Mouse (Mus musculus) intestine, embryonic 15.5 days (tissue): ENCODE results near the gene Ptprn2. TPM values are rescaled to one million over a fixed set of nuclear protein-coding genes. Genes with fewer than 3 reads are reported as not detected.

ENCODE experiments used
- ATAC-seq: fragments of 200-750 bp; cut with Nextera tagmentation; 2 replicates; pipeline ENCODE4 v1.8.0; 2017; ENCODE audit warnings: moderate TSS enrichment, moderate library complexity
- H3K27ac ChIP-seq: fragments of 300-500 bp; sonication (generic); 2 replicates; pipeline ENCODE4 v1.5.1; 2015; ENCODE audit warnings: mild to moderate bottlenecking, inconsistent platforms
- H3K27me3 ChIP-seq: fragments of 300-500 bp; sonication (generic); replicated peaks from 2 replicates; pipeline ENCODE4 v1.6.1; 2015; ENCODE audit warnings: inconsistent platforms
- H3K36me3 ChIP-seq: fragments of 300-500 bp; sonication (generic); 2 replicates; pipeline ENCODE4 v1.6.1; 2015; ENCODE audit warnings: inconsistent platforms
- H3K4me1 ChIP-seq: fragments of 300-500 bp; sonication (generic); replicated peaks from 2 replicates; pipeline ENCODE4 v1.6.1; 2015; ENCODE audit warnings: inconsistent platforms
- H3K4me2 ChIP-seq: fragments of 300-500 bp; sonication (generic); replicated peaks from 2 replicates; pipeline ENCODE4 v1.6.1; 2015; ENCODE audit warnings: mild to moderate bottlenecking, inconsistent platforms
- H3K4me3 ChIP-seq: fragments of 300-500 bp; sonication (generic); replicated peaks from 2 replicates; pipeline ENCODE4 v1.5.1; 2015; ENCODE audit warnings: inconsistent platforms
- H3K9ac ChIP-seq: fragments of 300-500 bp; sonication (generic); 2 replicates; pipeline ENCODE4 v1.6.1; 2015; ENCODE audit warnings: inconsistent platforms
- H3K9me3 ChIP-seq: fragments of 300-500 bp; sonication (generic); 2 replicates; pipeline ENCODE4 v1.6.1; 2016; ENCODE audit warnings: inconsistent platforms
- WGBS: fragments of 180-500 bp; shearing (Covaris S2); methylation state at CpG from one replicate; pipeline ENCODE4 v1.1.7; 2015; 5-methylcytosine and 5-hydroxymethylcytosine counted together
- polyA plus RNA-seq: library from polyadenylated mRNA; unstranded; fragments of >200 nt; fragmentation: Nextera tagmentation; extraction: Ambion mirVana; gene quantifications from 2 replicates; pipeline ENCODE4 v1.2.1, GENCODE M21; 2015

Gene Ptprn2
- polyA plus RNA-seq, 1 experiment from 2014 or later: 1.9 TPM

DNA sequence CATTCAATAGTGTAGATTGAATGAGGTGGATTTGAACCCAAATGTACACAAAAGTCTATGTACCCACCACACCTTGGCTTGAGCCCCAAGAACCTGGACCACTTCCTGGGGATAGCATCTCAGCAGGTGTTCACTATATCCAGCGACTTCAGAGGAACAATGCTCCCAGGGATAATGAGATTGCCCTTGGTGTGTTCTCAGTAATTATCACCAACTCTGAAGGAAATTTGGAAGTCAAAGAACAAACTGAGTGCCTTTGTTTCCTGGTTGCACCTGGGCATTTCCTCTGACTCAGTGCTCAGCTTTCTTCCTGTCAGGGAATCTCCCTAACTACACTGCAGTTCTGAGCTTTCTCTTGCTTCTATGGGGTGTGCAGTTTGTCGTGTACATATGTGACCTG lies 411.1 kb downstream of the Ptprn2 start:
- H3K4me3 ChIP-seq: no peak overlapping the region
- 48% methylated on average over 2 of the region's 2 CpGs for WGBS
- no peaks in the 10 kb centered on the region for H3K4me1 ChIP-seq
- no peak overlapping the region for H3K4me2 ChIP-seq
- no peak for ATAC-seq
- no peaks in the 10 kb centered on the region for H3K9me3 ChIP-seq
- H3K27ac ChIP-seq: no peak overlapping the region
- no peaks in the 10 kb centered on the region for H3K36me3 ChIP-seq
- no peaks in the 10 kb centered on the region for H3K27me3 ChIP-seq
- no peak overlapping the region for H3K9ac ChIP-seq

DNA sequence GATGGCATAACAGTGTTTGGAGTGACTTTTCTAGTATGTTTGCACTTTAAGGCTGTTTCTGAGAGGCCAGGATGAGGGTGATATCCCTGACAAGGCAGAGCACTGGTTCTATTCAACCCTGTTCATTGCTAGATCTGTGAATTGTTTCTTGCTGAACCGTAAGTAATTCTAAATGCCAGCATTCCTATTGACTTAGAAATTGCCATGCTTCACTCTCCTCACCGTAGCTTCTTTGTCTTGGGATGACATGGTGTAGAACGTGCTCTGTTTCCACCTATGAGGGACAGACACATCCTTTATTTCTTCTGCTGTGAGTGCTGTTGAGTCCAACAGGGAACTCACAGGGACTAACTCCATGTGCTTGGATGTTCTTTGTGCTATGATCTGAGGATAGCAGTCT lies 416.3 kb downstream of the Ptprn2 start:
- Histone ChIP-seq H3K4me2 (no peak overlapping the region), H3K27me3 (no peaks in the 10 kb centered on the region), H3K27ac (no peak overlapping the region), H3K36me3 (no peaks in the 10 kb centered on the region), H3K9ac (no peak overlapping the region), H3K9me3 (no peaks in the 10 kb centered on the region), H3K4me3 (no peak overlapping the region), H3K4me1 (no peaks in the 10 kb centered on the region)
- ATAC-seq: no peak
- 77% methylated on average over 3 of the region's 3 CpGs for WGBS

DNA sequence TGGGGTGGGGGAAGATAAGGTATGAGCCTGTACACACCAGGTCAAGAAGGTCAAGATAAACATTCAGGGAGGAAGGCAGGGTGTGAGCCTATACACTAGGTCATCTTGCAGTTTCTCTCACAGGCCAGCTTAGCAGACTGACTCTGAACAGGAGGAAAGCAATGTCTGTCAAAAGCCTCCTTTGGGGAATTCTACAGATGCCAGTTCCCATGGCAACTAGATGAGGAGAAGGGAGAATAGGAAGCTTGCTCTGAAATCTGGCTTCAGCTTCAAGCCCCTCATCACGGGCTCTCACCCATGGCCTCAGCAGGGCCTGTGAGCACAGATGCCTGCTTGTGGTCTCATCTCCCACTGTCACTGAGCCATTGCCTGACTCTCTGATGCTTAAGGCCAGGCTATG lies 421.9 kb downstream of the Ptprn2 start:
- H3K36me3 ChIP-seq: no peaks in the 10 kb centered on the region
- no peak overlapping the region for H3K4me3 ChIP-seq
- no peaks in the 10 kb centered on the region for H3K4me1 ChIP-seq
- no peak for ATAC-seq
- 35% methylated on average over 1 of the region's 1 CpGs for WGBS
- no peak overlapping the region for H3K4me2 ChIP-seq
- H3K9ac ChIP-seq: no peak overlapping the region
- H3K27ac ChIP-seq: no peak overlapping the region
- no peaks in the 10 kb centered on the region for H3K9me3 ChIP-seq
- no peaks in the 10 kb centered on the region for H3K27me3 ChIP-seq

DNA sequence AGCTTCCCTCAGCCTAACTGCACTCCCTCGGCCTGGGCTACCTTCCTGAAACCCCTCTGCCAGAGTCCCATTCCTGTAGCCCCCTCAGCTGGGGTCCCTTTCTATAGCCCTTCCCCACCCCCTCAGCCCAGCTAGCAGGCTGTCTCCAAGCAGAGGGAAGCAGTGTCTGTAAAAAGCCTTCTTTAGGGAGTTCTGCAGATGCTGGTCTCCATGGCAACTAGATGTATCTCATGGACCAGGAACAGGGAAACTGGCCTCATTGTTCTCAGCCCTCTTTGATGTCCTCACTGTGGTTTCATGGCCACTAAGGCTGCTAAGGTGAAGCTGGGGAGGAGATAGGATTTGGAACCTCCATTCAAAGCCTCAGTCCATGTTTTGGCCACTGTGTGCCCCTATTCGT lies 423.1 kb downstream of the Ptprn2 start:
- no peak for ATAC-seq
- no peaks in the 10 kb centered on the region for H3K36me3 ChIP-seq
- H3K4me1 ChIP-seq: no peaks in the 10 kb centered on the region
- no peak overlapping the region for H3K27ac ChIP-seq
- no peaks in the 10 kb centered on the region for H3K9me3 ChIP-seq
- WGBS: 66% methylated on average over 2 of the region's 2 CpGs
- H3K9ac ChIP-seq: no peak overlapping the region
- no peaks in the 10 kb centered on the region for H3K27me3 ChIP-seq
- no peak overlapping the region for H3K4me2 ChIP-seq
- no peak overlapping the region for H3K4me3 ChIP-seq

DNA sequence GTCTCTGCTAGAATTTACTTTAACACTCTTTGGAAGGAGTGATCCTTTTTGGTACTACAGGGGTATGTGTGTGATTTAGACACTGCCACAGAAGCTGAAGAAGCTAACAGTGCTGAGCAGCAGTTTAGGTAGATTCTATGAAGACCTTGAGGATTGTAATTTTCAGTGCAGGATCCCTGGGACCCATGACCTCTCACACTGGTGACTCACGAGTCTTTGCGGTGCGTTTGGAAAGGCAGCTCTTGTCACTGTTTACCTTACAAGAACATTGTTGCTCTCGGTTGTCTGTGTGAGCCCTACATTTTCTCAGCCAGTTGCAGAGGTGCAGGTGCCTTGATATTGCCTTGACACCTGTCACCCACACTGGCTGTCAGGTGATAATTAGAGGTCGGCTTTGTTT lies 431.3 kb downstream of the Ptprn2 start:
- Histone ChIP-seq H3K27ac (no peak overlapping the region), H3K4me2 (no peak overlapping the region), H3K9me3 (no peaks in the 10 kb centered on the region), H3K36me3 (no peaks in the 10 kb centered on the region), H3K4me1 (no peaks in the 10 kb centered on the region), H3K27me3 (no peaks in the 10 kb centered on the region), H3K9ac (no peak overlapping the region), H3K4me3 (no peak overlapping the region)
- 38% methylated on average over 5 of the region's 5 CpGs for WGBS
- no peak for ATAC-seq

DNA sequence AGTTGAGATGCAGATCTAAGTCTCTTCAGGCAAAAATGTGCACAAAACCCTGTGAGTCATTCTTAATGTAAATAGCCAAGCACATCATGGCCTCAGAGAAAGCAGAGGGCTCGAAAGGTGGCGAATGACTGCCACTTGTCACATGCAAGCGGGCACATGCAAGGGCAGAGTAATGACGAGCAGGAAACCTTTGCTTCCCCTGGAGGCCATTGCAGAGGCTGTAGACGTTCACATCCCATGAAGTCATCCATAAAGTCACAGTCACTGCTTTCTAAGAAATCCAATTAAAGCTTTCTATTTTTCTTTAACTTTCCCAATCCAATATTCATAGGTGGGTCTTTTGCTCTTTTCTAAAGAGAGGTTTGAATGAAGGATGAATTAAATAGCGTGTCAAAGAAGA lies 433.7 kb downstream of the Ptprn2 start:
- H3K9ac ChIP-seq: no peak overlapping the region
- no peak overlapping the region for H3K27ac ChIP-seq
- no peaks in the 10 kb centered on the region for H3K27me3 ChIP-seq
- 76% methylated on average over 6 of the region's 6 CpGs for WGBS
- no peaks in the 10 kb centered on the region for H3K36me3 ChIP-seq
- no peak for ATAC-seq
- no peaks in the 10 kb centered on the region for H3K9me3 ChIP-seq
- H3K4me3 ChIP-seq: no peak overlapping the region
- no peak overlapping the region for H3K4me2 ChIP-seq
- H3K4me1 ChIP-seq: no peaks in the 10 kb centered on the region

DNA sequence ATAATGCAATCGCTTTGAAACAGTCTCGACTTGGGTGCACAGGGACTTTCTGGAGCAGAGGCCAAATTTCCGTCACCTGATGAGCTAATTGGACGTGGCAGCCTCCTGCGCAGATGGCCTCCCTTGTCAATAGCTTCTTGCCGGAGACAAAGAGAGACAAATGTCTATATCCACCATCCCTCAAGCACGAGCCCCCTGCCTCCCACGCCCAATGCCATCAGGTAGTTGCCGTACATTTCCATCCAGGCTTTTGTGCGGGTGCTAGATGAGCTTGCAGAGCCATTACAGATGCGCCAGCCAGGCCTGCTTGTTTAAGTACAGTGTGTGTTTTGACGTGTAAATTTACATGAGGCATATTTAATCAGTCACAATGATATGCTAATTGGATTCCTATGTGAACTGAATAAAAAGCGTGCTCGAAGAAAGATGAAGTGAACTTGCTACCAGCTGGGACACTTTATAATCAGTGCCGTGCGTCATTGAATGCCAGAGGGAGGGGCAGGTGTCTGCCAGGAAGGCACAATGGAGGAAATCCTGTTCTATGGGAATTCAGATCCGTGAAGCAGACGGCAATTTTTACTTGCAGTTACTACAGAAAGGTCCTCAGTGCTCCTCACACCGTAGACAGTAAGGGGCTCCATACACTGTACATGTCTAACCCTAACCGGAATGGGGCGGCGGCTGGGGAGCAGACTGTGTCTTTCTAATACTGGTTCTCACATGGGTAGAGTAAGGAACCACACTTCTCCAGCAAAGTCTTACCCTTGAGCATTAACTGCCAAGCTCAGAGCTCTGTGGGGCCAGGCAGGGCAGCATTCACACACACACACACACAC lies 434.4 kb downstream of the Ptprn2 start:
- 80% methylated on average over 22 of the region's 22 CpGs for WGBS
- no peak overlapping the region for H3K4me2 ChIP-seq
- no peak overlapping the region for H3K9ac ChIP-seq
- ATAC-seq: no peak
- no peaks in the 10 kb centered on the region for H3K4me1 ChIP-seq
- no peak overlapping the region for H3K27ac ChIP-seq
- H3K36me3 ChIP-seq: no peaks in the 10 kb centered on the region
- H3K9me3 ChIP-seq: no peaks in the 10 kb centered on the region
- H3K4me3 ChIP-seq: no peak overlapping the region
- no peaks in the 10 kb centered on the region for H3K27me3 ChIP-seq

DNA sequence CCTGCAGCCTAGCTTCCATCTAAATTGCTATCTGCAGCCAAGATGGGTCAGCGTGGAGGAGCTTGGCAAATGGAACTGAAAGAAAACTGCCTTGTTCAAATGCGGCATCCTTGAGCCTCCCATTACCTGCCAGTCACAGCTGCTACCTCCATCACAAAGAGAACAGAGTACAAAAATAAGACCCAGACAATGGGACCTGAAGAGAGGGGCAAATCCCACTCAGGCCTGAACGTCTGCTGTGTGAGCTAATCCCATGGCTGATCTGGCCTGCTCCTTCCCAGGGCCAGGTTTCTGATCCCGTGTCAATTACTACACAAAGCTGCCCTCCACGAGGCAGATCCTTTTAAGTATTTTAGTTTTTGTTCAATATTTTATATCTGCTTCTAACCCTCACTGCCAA lies 441.6 kb downstream of the Ptprn2 start:
- H3K9me3 ChIP-seq: no peaks in the 10 kb centered on the region

DNA sequence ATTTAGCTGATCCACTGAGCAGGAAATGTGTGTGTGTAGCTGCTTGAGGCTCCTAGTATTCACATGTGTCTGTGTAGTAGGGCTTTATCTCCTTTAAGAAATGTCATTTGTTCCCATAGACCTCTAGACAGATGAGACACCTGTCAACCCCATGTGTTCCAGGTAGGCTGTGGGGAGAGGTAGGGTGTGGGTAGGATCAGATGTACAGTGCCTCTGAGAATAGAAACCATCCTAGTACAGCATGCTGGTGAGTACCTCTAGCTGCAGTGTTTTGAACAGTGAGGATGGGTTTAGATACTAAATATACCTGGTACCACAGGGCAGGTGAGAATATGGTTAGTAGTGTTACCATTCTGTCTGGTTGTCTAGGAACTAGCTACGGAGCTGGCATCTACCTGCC lies 442.0 kb downstream of the Ptprn2 start:
- no peaks in the 10 kb centered on the region for H3K4me1 ChIP-seq
- no peaks in the 10 kb centered on the region for H3K36me3 ChIP-seq
- H3K27me3 ChIP-seq: no peaks in the 10 kb centered on the region
- H3K27ac ChIP-seq: no peak overlapping the region
- no peak overlapping the region for H3K9ac ChIP-seq
- no peak for ATAC-seq
- H3K4me3 ChIP-seq: no peak overlapping the region
- no peaks in the 10 kb centered on the region for H3K9me3 ChIP-seq
- H3K4me2 ChIP-seq: no peak overlapping the region
- 93% methylated on average over 1 of the region's 1 CpGs for WGBS

More for the DNA sequence above, 441.6 kb downstream of the Ptprn2 start:
- Histone ChIP-seq H3K27me3 (no peaks in the 10 kb centered on the region), H3K27ac (no peak overlapping the region), H3K9ac (no peak overlapping the region), H3K4me1 (no peaks in the 10 kb centered on the region), H3K36me3 (no peaks in the 10 kb centered on the region), H3K4me3 (no peak overlapping the region), H3K4me2 (no peak overlapping the region)
- ATAC-seq: no peak
- WGBS: 74% methylated on average over 5 of the region's 5 CpGs

DNA sequence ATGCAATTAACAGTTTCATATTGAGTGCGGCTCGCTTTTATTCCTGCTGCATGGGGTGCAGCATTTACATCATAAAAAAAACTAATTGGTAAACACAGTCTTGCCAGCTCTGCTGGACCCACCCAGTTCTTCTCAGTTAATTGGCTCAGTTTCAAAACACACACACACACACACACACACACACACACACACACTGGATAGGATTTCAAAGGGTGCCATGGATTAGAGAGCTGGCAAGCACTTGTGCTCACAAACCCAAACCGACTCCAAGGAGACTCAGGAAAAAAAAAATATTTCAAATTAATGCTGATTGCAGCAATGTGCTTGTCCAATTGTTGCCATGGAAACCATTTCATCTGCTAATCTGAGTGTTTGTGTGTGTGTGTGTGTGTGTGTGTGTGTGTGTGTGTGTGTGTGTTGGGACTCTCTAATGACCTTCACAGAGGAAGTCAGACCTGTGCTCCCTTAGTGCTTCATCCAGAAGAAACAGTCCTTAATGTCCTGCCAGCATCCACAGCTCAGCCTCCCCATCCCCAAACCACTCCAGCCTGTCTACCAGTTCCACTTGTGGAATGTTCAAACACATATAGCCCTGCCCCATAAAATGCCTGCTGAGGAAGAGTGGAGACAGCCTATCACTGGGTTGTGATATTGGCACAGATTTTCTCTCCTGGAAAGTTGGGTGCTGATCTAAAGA lies 452.8 kb downstream of the Ptprn2 start:
- WGBS: 49% methylated on average over 3 of the region's 3 CpGs
- H3K4me3 ChIP-seq: no peak overlapping the region
- H3K4me2 ChIP-seq: no peak overlapping the region
- H3K27ac ChIP-seq: no peak overlapping the region
- no peaks in the 10 kb centered on the region for H3K36me3 ChIP-seq
- no peaks in the 10 kb centered on the region for H3K4me1 ChIP-seq
- H3K9ac ChIP-seq: no peak overlapping the region
- ATAC-seq: no peak
- H3K9me3 ChIP-seq: no peaks in the 10 kb centered on the region
- no peaks in the 10 kb centered on the region for H3K27me3 ChIP-seq

DNA sequence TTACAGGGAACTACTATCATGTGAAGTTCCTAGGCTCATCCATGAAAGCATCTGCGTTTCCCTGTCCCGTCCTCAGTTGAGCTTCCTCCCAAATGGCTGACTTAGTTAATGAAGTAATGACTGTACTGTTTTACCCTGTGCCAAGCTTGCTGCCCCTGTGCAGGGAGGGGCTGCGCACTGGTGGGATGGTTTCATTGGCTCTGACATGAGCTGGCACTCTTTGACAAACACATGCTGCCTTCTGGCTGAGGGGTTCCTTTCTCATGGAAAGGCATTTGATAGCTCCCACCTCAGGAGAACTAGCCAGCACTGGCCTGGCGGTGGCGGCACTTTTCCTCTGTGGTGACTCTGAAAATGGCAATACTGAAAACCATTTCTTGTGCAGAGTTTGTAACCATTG lies 458.4 kb downstream of the Ptprn2 start:
- no peak overlapping the region for H3K27ac ChIP-seq
- no peak overlapping the region for H3K9ac ChIP-seq
- H3K4me2 ChIP-seq: no peak overlapping the region
- no peak overlapping the region for H3K4me3 ChIP-seq
- no peaks in the 10 kb centered on the region for H3K27me3 ChIP-seq
- no peaks in the 10 kb centered on the region for H3K36me3 ChIP-seq
- no peak for ATAC-seq
- H3K9me3 ChIP-seq: no peaks in the 10 kb centered on the region
- WGBS: 86% methylated on average over 5 of the region's 5 CpGs
- no peaks in the 10 kb centered on the region for H3K4me1 ChIP-seq

DNA sequence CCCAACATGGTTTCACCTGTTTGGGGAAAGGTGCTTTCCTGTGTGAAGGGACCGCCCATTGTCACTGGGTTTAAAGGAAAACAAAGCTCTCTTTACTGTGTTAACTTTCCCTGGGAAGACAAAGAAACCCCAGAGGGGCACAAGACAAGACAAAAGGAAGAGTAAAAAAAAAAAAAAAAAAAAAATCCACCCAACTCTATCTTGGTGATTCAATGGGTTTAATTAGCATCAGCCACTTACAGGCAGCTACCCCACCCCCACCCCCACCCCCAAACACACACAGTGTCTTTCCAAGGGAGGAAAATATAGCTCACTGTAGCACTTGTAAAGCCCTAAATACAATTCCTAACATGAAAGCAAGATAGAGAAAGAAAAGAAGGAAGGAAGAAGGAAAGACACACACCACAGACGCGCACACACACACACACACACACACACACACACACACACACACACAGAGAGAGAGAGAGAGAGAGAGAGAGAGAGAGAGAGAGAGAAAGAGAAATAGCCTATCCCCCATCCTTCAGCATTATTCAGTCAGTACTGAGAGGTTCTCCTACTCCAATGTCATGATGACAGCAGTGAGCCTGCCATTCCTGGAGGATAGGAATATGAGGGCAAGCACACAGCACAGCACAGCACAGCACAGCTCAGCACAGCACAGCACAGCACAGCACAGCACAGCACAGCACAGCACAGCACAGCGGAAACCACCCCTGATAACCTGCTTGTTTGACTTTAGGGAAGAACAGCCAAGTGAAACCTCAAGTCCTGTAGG lies 462.8 kb downstream of the Ptprn2 start:
- no peaks in the 10 kb centered on the region for H3K9me3 ChIP-seq

More for the DNA sequence above, 462.8 kb downstream of the Ptprn2 start:
- Histone ChIP-seq H3K4me2 (no peak overlapping the region), H3K4me3 (no peak overlapping the region), H3K27me3 (no peaks in the 10 kb centered on the region), H3K4me1 (no peaks in the 10 kb centered on the region), H3K27ac (no peak overlapping the region), H3K36me3 (no peaks in the 10 kb centered on the region), H3K9ac (no peak overlapping the region)
- ATAC-seq: no peak
- 84% methylated on average over 4 of the region's 4 CpGs for WGBS
